Mouse (Mus musculus) intestine, embryonic 16.5 days (tissue): ENCODE measurements around the gene Cass4. TPM values are rescaled to one million over a fixed set of nuclear protein-coding genes. Genes with fewer than 3 reads are reported as not detected.

Experiments used
- ATAC-seq: fragments of 200-750 bp; cut with Nextera tagmentation; 2 replicates; pipeline ENCODE4 v1.8.0; 2017; ENCODE audit warnings: moderate TSS enrichment, moderate library complexity
- H3K27ac ChIP-seq: fragments of 300-500 bp; sonication (generic); 2 replicates; pipeline ENCODE4 v1.5.1; 2014; ENCODE audit warnings: mild to moderate bottlenecking, low read length
- H3K27me3 ChIP-seq: fragments of 300-500 bp; sonication (generic); replicated peaks from 2 replicates; pipeline ENCODE4 v1.6.1; 2014; ENCODE audit warnings: low read length, control low read depth, mixed read lengths; ENCODE audit not compliant: control insufficient read depth, insufficient read depth
- H3K36me3 ChIP-seq: fragments of 300-500 bp; sonication (generic); 2 replicates; pipeline ENCODE4 v1.6.1; 2014; ENCODE audit warnings: low read length, control low read depth; ENCODE audit not compliant: control insufficient read depth, insufficient read depth
- H3K4me1 ChIP-seq: fragments of 300-500 bp; sonication (generic); 2 replicates; pipeline ENCODE4 v1.6.1; 2014; ENCODE audit warnings: low read length, control low read depth, mixed read lengths; ENCODE audit not compliant: control insufficient read depth, insufficient read depth
- H3K4me2 ChIP-seq: fragments of 300-500 bp; sonication (generic); 2 replicates; pipeline ENCODE4 v1.6.1; 2014; ENCODE audit warnings: low read depth, low read length, control low read depth
- H3K4me3 ChIP-seq: fragments of 300-500 bp; sonication (generic); 2 replicates; pipeline ENCODE4 v1.5.1; 2014; ENCODE audit warnings: mild to moderate bottlenecking, low read length
- H3K9ac ChIP-seq: fragments of 300-500 bp; sonication (generic); 2 replicates; pipeline ENCODE4 v1.6.1; 2014; ENCODE audit warnings: low read depth, low read length
- H3K9me3 ChIP-seq: fragments of 300-500 bp; sonication (generic); 2 replicates; pipeline ENCODE4 v1.6.1; 2016; ENCODE audit warnings: low read length, control low read depth; ENCODE audit not compliant: control insufficient read depth
- WGBS: fragments of 180-500 bp; shearing (Covaris S2); extraction: QIAGEN DNeasy Blood & Tissue Kit; methylation state at CpG from one replicate; pipeline ENCODE4 v1.1.7; 2014; 5-methylcytosine and 5-hydroxymethylcytosine counted together
- polyA plus RNA-seq: library from polyadenylated mRNA; unstranded; fragments of >200 nt; fragmentation: Nextera tagmentation; extraction: Ambion mirVana; gene quantifications from 2 replicates; pipeline ENCODE4 v1.2.1, GENCODE M21; 2015

Gene Cass4
- polyA plus RNA-seq, 1 experiment from 2014 or later = 0.17 TPM

DNA sequence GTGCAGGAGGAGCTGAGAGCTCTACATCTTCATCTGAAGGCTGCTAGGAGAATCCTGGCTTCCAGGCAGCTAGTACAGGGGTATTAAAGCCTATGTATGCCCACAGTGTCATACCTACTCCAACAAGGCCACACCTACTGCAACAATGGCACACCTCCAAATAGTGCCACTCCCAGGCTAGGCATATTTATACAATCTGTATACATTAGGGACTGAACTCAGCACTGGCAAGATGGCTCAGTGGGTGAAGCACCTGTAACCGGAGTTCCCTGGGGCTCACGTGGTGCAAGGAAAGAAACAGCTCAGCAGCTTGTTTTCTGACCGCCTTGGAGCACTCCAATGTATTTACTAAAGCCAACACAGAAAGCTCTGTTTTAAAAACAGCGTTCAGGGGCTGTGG lies 52.0 kb downstream of the Cass4 start:
- H3K4me1 ChIP-seq = peaks cover 10% of the 10 kb centered on the region
- no peak overlapping the region for H3K9ac ChIP-seq
- WGBS = 94% methylated on average over 4 of the region's 4 CpGs
- no peak overlapping the region for H3K4me3 ChIP-seq
- no peak overlapping the region for H3K27ac ChIP-seq
- no peak for ATAC-seq
- H3K36me3 ChIP-seq = peaks cover 7% of the 10 kb centered on the region; the same call in 1 of the 2 replicates
- H3K27me3 ChIP-seq = no peaks in the 10 kb centered on the region
- H3K4me2 ChIP-seq = no peak overlapping the region
- H3K9me3 ChIP-seq = no peaks in the 10 kb centered on the region

DNA sequence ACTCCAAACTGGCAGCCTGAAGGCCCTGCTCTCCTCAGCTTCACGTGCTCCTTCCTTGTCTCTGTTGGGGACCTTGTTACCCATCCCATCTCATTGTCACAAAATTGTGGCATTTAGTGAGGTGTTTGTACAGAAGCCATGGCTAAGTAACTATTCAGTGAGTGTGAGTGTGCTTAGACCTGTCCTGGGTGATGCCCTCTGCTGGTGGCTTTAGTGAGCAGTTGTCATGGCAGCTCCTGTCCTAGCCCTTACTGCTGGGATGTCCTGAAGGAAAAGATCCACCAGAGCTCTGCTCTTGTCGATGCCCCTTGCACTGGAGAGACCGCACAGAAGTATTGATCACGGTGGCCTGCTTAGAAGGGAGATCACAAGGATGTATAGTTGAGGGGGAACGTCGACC lies 53.7 kb downstream of the Cass4 start:
- H3K27me3 ChIP-seq = no peaks in the 10 kb centered on the region
- H3K27ac ChIP-seq = no peak overlapping the region
- no peak for ATAC-seq
- peaks cover 11% of the 10 kb centered on the region; the same call in 1 of the 2 replicates for H3K36me3 ChIP-seq
- no peaks in the 10 kb centered on the region for H3K4me1 ChIP-seq
- H3K4me2 ChIP-seq = no peak overlapping the region
- H3K9ac ChIP-seq = no peak overlapping the region
- H3K4me3 ChIP-seq = no peak overlapping the region
- WGBS = 88% methylated on average over 6 of the region's 6 CpGs
- no peaks in the 10 kb centered on the region for H3K9me3 ChIP-seq

DNA sequence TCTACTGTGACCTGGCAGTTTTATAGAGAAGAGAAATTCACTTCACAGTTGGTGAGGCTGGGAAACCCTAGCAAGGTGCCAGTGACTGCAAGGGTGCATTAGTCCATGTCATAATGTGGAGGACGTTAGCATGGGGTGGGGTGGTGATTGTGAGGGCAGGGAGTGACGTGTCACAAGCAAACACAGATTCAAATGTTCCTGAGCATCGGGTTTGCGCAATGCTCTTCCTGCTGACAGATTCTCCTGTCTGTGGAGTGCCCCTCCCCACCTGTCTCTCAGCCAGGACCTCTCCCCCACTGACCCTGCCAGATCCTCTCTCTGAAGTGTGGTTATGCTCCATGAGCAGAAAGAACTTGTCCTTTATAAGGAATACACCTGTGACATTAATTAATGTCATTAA lies 54.7 kb downstream of the Cass4 start:
- Histone ChIP-seq H3K4me1 (no peaks in the 10 kb centered on the region), H3K9ac (no peak overlapping the region), H3K9me3 (no peaks in the 10 kb centered on the region), H3K27ac (no peak overlapping the region), H3K36me3 (peaks cover 16% of the 10 kb centered on the region), H3K27me3 (no peaks in the 10 kb centered on the region), H3K4me2 (no peak overlapping the region), H3K4me3 (no peak overlapping the region)
- WGBS = 84% methylated on average over 4 of the region's 4 CpGs
- ATAC-seq = no peak

DNA sequence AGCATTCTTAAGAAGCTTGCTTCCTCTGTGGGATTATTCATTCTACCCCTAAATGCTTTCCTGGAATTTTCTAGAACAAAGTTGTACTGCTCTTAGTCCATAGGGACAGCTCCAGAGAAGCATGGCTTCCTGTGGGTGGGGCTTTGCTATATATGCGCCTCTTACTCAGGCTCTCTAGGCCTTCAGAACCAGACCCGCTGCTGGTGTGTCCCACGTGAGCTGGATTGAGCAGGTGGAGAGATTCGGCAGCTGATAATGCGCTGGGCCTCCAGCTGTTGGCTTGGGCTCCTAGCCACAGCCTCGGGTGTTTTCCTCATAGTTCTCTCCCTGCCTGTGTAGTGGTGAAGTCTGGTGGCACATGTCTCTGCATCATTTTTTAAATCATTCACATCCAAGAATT lies 57.0 kb downstream of the Cass4 start:
- Histone ChIP-seq H3K27ac (no peak overlapping the region), H3K9ac (no peak overlapping the region), H3K27me3 (no peaks in the 10 kb centered on the region), H3K4me3 (no peak overlapping the region), H3K4me1 (no peaks in the 10 kb centered on the region), H3K36me3 (peaks cover 16% of the 10 kb centered on the region), H3K4me2 (no peak overlapping the region), H3K9me3 (no peaks in the 10 kb centered on the region)
- WGBS = 88% methylated on average over 6 of the region's 6 CpGs
- ATAC-seq = no peak

DNA sequence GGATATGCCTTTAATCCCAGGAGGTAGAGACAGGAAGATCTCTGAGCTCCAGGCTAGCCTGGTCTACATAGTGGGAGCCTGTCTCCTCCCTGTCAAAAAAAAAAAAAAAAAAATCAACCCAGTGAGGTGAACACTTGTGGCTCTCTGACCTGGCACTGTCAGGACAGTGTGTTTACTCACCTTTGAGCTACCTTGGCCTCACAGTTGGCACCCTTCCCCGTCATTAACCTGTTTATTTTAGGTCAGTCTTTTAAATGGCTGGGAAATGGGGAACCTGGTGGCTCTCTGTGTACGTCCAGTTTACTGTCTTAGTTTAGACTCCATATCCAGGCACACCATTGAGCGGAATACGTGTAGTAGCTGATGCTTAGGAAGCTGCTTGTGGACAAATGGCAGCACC lies 58.4 kb downstream of the Cass4 start:
- no peak for ATAC-seq
- no peaks in the 10 kb centered on the region for H3K4me1 ChIP-seq

DNA sequence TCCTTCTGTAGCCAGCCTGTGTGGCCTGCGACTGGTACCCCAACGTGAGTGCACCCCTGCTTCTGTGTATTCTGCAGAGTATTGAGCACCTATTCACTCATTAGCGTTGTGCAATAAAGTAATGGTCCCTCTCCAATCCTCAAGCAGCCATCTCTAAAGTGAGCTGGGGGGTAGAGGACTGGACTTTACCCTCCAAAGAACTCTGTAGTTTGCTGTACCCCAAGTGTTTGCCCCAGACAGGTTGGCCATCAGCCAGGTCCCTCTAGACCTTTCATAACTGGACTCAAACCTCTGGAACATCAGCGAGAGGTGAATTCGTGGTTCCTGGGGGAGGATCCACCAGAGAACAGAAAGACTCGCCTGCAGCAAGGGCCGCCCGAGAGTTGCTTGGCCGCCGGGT lies 58.9 kb downstream of the Cass4 start:
- Histone ChIP-seq H3K36me3 (peaks cover 12% of the 10 kb centered on the region; the same call in 1 of the 2 replicates), H3K27ac (no peak overlapping the region)

More for the DNA sequence above, 58.4 kb downstream of the Cass4 start:
- Histone ChIP-seq H3K27me3 (no peaks in the 10 kb centered on the region), H3K27ac (no peak overlapping the region), H3K4me3 (no peak overlapping the region), H3K9ac (no peak overlapping the region), H3K9me3 (no peaks in the 10 kb centered on the region), H3K4me2 (no peak overlapping the region), H3K36me3 (peaks cover 16% of the 10 kb centered on the region; the same call in 1 of the 2 replicates)
- WGBS = 93% methylated on average over 4 of the region's 4 CpGs

DNA sequence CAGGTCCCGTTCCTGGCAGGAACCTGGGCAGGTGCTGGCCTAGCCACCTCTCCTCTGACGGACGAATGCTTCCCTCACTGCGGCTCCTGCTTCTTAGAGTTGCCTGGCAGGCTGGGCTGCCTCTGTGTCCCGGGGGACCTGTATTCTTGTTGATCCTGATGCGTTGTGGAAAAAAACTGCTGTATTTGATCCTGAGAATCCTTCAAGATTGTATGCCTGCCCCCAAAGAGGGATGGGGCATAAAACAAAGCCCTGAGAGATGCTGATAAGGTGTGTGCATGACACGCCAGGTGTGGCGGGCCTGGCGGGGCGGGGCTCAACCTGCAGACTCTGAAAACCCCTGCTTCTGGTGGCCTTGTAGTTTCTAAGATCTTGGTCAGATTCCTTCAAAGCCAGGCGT lies 64.9 kb downstream of the Cass4 start, which contains the start of gene Gcnt7:
Gene Gcnt7 (minus strand): TSS at position 101 of the 400 bp plus-strand sequence.
- H3K4me2 ChIP-seq = no peak within 1 kb of the TSS
- WGBS = 74% methylated on average over 11 of the region's 11 CpGs
- H3K36me3 ChIP-seq = 0 out of 2 replicates have a peak, but pooled peaks cover 4% of the 10 kb centered on the region
- no peaks in the 10 kb centered on the region for H3K27me3 ChIP-seq
- H3K9ac ChIP-seq = no peak within 1 kb of the TSS
- no peaks in the 10 kb centered on the region; the same call in 1 of the 2 replicates for H3K4me1 ChIP-seq
- no peak within 1 kb of the TSS for H3K4me3 ChIP-seq
- ATAC-seq = no peak
- H3K9me3 ChIP-seq = no peaks in the 10 kb centered on the region
- H3K27ac ChIP-seq = no peak within 1 kb of the TSS

More for the DNA sequence above, 58.9 kb downstream of the Cass4 start:
- Histone ChIP-seq H3K4me3 (no peak overlapping the region), H3K4me2 (no peak overlapping the region), H3K9ac (no peak overlapping the region), H3K9me3 (no peaks in the 10 kb centered on the region), H3K4me1 (no peaks in the 10 kb centered on the region), H3K27me3 (no peaks in the 10 kb centered on the region)
- 89% methylated on average over 10 of the region's 10 CpGs for WGBS
- no peak for ATAC-seq

DNA sequence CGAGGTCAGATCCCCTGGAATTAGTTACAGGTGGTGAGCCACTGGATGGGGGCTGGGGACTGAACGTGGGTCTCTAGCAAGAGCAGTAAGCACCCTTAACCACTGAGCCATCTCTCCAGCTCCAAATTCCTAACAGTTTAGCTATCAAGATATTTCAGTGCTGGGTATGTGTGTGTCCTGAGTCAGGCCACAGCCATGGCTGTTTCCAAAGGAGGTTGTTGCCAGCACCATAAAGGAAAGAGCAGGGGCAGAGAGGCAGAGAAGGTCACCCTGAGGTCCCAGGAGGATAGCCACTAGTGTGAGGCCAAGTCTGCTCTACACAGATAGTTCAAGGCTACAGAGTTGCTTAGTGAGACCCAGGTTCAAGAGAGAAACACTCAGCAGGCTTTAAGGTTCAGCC lies 67.1 kb downstream of the Cass4 start:
- Histone ChIP-seq H3K9me3 (no peaks in the 10 kb centered on the region), H3K4me1 (no peaks in the 10 kb centered on the region; the same call in 1 of the 2 replicates), H3K36me3 (0 out of 2 replicates have a peak, but pooled peaks cover 4% of the 10 kb centered on the region), H3K4me3 (no peak overlapping the region), H3K27me3 (no peaks in the 10 kb centered on the region), H3K4me2 (no peak overlapping the region), H3K9ac (no peak overlapping the region), H3K27ac (no peak overlapping the region)
- WGBS = 82% methylated on average over 2 of the region's 2 CpGs
- no peak for ATAC-seq

DNA sequence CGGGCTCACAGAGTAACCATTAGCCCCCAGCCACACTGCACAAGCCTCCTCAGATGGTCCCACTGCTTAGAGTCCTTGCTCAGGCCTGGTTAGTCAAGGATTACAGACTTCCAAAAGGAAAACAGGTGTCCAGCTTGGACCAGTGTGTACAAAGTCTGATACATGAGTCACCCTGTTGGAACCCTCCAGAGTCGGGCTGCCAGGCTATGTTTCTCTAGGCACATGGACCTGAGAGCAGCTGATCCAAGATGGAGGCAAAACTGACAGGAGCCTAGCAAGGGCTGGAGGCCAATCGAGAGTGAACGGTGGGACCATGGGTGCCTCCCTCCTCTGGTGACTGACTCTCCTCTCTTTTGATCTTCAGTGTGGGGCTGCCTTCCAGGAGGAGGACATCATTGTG lies 69.2 kb downstream of the Cass4 start:
- Histone ChIP-seq H3K4me2 (no peak overlapping the region), H3K36me3 (peaks cover 8% of the 10 kb centered on the region; the same call in 1 of the 2 replicates), H3K4me1 (no peaks in the 10 kb centered on the region; the same call in 1 of the 2 replicates), H3K9ac (no peak overlapping the region), H3K27me3 (no peaks in the 10 kb centered on the region), H3K27ac (no peak overlapping the region), H3K4me3 (no peak overlapping the region), H3K9me3 (no peaks in the 10 kb centered on the region)
- 88% methylated on average over 4 of the region's 4 CpGs for WGBS
- ATAC-seq = no peak
